Mouse (Mus musculus): ENCODE results near the gene H2-K1. TPM values are rescaled to one million over a fixed set of nuclear protein-coding genes. Genes with fewer than 3 reads are reported as not detected.

Gene H2-K1
- 100 to 1,000 TPM; 493 to 638 (median 583) TPM for total RNA-seq (2022)

DNA sequence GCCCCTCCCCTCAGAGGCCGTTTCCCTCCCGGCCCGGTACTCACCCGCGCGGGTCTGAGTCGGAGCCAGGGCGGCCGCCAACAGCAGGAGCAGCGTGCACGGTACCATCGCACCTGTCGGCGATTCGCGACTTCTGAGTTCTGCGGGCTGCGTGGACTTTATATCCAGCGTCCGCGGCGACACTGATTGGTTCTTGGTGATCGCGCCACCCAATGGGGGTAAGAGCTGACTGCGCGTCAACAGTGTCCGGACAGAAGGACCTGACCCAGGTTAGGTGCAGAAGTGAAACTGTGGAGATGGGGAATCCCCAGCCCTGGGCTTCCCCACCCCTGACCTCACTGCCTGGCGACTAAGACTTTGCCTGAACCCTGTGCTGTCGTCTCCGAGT is at the start of gene H2-K1:
TSS of gene H2-K1 (minus strand) at position 198 of the 388 bp plus-strand sequence.
- DNase-seq = peak; percentile 95

DNA sequence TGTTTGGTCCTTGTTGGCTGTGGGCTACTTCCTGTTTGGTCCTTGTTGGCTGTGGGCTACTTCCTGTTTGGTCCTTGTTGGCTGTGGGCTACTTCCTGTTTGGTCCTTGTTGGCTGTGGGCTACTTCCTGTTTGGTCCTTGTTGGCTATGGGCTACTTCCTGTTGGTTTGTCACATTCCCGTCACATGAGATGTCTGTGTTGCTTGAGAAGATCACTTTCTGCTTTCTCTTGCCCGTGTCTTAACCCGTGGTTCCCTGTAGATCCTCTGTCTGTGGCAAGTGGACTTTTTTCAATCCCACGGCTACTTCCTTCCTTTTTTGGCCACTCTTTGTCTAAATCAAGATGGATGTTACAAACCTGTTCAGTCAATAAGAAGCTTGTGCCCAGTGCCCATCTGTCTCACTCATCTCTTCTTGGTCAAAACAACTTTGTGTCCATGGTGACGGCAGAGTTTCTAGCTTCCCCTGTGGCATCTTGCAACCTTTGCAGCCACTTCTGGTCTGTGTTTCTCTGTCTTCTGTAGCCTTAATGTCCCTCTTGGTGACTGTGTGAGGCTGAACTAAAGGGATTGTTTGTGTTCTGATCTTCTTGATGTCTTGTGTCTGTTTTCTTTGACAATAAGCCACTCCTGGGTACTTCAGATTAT is 47.4 kb upstream of the H2-K1 start:
- DNase-seq = no peak

DNA sequence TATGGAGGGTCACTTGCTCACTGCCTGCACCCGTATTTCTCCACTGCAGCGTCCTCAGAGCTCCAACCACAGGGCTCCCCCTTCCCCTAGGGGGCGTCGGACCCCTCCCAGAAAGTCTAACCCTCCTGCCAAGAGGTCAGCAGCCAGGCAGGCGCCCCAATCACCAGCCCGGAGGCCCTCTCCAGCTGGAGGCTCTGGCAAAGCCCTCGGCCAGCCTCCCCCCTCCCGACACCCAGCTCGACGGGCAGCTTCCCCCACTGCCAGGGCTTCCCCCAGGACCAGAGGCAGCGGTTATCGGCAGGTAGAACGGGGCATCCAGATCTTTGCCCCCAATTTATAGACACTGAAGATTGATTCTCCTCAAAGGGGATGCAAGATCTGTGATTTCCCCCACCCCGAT is 45.8 kb upstream of the H2-K1 start:
- no peak for DNase-seq

DNA sequence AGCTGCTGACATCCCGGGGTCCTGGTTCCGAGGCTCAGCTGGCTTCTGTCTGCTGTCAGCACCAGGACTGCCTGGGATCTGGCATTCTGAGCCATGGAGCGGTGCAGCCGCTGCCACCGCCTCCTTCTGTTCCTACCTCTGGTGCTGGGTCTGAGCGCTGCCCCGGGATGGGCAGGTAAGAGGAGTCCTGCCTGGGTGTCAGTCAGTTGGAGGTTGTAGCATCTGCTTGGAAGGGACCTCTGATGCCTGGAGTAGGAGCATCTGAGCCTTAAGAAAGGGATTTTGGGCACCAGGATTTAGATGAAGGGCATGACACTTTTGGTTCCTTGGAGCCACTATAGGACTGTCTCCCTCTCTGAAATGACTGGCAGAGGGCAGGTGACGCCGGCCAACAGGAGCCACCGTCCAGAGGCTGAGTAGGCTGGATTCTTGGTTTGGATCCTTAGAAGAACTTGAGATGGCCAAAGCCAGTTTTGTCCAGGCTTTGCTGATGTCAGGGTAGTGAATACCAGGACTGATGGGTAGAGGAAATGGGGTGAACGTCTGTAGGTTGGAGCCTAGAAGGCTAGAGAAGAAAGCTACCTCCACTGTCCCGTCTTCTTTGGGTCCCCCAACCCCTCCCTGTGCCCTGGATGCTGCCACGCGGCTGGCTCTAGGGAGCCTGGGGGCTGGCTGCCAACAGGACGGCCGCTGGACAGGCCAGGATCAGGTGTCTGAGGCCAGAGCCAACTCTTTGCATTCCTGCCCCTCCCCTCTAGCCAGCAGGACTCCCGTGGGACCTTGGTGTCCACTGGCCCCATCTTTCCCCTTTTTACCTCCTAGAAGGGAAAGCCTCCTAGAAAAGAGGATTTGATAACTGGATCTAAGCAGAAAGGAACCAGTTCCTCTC is 39.7 kb upstream of the H2-K1 start:
- peak; percentile 11 for DNase-seq

DNA sequence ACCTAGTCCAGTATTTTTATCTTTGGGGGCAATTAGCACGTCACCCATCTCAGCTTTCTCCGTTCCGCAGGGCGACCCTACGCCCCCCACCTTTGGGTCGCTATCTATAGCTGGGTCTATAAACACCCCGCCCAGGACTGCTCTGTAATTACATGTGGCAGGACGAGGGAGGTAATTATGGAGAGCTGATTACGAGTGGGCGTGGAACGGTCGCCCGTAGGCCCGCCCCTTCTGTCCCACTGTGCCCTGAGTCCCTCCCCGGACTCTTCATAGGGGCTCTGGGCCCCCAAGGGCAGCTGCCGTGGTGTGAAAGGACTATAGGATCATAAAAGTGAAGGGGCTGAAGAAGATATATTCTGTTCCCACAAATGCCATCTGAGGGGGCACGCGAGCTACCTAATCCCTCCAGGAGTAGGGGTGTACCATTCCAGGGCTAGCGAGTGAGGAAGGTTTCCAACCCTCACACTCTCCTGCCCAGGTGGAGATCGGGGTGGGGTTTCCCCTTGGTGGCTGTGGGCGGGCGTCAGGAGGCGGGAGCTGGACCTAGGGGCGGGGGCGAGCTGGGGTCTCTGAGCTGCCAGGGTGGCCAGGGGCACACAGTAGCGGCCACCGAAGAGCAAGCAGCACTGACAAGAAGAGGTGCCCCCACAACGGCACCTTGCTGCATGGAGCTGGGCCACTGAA is 38.9 kb upstream of the H2-K1 start, which contains the start of gene Col11a2:
TSS of gene Col11a2 (plus strand) at position 560 of the 684 bp plus-strand sequence.
- DNase-seq = no peak

DNA sequence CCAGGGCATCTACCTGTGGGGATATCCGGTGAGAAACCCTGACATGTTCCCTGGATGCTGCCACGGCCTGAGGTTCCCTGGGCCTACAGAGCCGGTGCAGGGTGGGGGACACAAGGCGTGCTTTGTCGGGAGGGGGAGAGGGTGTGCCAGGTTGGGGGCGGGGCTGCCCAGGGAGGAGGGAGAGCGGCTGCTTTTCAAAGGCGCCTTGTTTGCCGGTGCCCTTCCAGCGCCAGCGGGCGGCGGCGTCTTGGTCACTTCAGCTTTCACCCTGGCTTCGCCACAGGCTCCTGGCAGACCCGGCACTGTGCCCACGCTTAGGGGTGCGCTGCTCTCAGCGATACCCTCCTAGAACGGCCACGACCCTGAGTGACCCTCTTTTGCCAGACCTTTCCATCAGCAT is 38.3 kb upstream of the H2-K1 start:
- no peak for DNase-seq

DNA sequence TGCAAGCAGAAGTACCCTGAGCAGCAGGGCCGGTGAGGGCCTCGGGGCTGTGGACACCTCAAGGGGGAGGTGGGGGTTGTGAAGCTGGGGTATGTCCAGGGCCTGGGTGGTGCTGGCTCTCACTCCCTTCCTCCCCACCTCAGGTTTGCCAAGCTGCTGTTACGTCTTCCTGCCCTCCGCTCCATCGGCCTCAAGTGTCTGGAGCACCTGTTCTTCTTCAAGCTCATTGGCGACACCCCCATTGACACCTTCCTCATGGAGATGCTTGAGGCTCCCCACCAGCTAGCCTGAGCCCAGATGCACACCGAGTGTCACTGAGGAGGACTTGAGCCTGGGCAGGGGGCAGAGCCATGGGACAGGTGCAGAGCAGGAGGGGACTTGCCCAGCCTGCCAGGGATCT is 37.1 kb upstream of the H2-K1 start:
- DNase-seq = no peak

DNA sequence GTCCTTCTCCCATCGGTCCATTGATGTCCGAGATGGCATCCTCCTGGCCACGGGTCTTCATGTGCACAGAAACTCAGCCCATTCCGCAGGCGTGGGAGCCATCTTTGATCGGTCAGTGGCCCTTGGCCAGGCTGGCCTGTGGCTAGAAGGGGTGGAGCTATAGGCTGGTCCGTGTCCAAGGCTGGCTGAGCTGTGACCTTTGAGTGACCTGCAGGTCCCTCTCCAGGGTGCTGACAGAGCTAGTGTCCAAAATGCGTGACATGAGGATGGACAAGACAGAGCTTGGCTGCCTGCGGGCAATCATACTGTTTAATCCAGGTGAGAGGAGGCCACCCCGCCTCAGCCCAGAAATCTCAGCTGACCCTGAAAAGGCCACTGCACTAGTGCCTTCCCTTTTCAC is 36.5 kb upstream of the H2-K1 start:
- no peak for DNase-seq

DNA sequence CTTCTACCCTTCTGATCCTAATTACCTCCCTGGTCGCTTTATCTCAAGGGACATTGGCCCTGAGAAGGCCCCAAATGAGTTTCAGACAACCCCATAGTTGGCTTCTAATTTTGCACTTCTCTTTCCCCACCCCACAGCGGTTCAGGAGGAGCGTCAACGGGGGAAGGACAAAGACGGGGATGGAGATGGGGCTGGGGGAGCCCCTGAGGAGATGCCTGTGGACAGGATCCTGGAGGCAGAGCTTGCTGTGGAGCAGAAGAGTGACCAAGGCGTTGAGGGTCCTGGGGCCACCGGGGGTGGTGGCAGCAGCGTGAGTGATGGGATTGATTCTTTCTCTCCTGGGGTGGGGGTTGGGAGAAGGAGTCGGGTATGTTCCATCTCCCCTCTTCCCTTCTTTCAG is 35.4 kb upstream of the H2-K1 start:
- no peak for DNase-seq

DNA sequence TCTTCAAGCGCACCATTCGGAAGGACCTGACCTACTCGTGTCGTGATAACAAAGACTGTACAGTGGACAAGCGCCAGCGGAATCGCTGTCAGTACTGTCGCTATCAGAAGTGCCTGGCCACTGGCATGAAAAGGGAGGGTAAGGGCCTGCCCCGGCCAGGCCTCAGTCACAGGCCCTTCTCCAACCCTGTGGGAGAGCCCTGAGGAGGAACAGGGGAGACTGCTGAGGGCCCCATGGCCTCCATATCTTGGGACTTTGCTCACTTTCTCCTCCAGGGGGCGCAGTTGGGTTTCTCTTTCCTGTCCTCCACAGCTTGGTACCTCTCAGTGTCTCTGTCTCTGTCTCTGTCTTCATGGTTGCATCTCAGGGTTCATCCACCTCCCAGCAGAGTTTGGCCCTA is 33.9 kb upstream of the H2-K1 start:
- DNase-seq = no peak

DNA sequence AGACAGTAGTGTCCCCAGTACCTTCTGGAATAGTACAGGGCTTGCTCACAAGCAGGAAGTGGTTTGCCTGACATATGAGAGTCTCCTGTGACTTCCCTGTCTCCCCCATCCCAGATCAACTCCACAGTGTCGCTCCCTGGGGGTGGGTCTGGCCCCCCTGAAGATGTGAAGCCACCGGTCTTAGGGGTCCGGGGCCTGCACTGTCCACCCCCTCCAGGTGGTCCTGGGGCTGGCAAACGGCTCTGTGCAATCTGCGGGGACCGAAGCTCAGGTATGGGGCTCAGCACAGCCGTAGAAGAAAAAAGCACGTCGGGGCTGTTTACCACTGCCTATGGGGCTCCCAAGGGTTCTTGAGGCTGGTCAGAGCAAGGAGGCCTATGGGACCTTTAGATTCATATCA is 33.3 kb upstream of the H2-K1 start:
- DNase-seq = no peak

DNA sequence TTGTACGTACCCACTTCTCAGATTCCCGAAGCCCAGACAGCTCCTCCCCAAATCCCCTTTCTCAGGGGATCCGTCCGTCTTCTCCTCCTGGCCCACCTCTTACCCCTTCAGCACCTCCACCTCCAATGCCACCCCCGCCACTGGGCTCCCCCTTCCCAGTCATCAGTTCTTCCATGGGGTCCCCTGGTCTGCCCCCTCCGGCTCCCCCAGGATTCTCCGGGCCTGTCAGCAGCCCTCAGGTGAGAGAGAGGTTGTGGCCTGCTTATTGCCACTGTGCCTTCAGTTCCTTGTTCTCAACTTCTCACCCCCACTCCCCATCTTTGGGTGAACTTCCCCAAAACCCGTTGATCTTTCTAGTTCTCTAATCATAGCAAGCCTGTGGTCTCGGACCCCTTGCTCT is 32.7 kb upstream of the H2-K1 start:
- DNase-seq = no peak

DNA sequence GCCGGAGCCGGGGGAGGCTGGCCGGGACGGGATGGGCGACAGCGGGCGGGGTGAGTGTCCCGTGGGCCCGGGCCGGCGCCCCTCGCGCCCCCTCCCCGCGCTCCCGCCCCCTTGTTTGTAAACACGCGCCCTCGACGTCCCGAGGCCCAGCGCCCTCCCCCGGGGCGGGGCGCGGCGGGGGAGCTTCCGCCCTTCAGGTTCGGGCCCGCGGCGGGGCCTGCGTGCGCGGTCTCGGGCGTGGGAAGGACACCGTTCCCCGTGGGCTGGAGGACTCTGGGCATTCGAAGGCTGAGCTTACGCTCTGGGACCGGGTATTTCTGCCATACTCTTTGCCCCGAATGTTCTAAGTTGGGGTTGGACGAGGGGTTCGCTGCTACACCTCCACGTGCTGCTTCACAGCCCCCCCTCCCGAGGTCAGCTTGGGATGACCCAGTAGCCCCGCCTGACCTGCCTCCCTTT is 32.1 kb upstream of the H2-K1 start:
- DNase-seq = no peak

DNA sequence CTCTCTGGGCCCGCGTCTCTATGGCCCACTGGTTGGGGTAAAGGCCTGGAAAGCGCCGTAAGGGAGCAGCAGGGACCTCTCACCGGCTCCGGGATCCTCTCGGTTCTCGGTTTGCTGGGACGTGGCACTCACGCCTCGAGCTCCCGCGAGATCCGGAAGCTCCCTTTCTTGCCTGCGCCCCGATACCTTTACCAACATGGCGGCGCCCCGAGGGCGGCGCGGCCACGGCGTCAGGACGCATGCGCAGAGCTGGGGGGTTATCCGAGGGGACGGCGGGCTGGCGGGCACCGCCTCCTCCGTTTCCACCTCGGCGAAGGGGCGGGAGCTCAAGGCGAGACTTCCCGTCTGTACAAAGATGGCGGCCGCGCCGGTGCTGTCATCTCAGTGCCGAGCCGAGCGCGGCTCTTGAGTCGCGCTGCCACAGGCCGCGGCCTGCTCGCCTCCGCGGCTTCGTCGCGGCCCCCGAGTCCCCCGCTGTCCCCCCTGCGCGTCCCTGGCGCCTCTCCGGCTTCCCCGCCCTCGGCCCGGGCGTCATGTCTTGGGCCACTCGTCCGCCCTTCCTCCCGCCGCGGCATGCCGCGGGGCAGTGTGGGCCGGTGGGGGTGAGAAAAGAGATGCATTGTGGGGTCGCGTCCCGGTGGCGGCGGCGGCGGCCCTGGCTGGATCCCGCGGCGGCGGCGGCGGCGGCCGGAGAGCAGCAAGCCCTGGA is 31.5 kb upstream of the H2-K1 start, which contains the start of the genes Slc39a7 and Rxrb:
TSS of gene Slc39a7 (minus strand) at position 218 of the 709 bp plus-strand sequence.
TSS of gene Rxrb (plus strand) at position 348 of the 709 bp plus-strand sequence.
- peak; percentile 97 for DNase-seq

DNA sequence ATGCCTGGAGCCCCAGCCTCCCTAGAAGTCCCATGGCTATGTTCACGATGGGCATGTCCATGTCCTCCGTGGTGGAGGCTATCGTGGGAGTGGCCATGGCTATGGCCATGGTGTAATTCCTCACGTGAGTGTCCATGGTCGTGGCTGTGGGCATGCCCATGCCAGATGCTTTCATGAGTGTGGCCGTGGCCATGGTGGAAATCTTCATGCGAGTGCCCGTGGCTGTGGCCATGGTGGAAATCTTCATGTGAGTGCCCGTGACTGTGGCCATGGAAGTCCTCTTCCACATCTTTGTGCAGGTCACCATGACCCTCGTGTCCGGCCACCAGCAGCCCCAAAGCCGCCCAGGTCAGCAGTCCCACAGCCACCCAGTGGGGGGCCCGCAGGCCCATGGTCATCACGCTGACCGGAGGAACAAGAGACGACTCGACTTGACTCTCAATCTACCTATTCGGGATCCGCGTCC is 30.7 kb upstream of the H2-K1 start:
- no peak for DNase-seq

DNA sequence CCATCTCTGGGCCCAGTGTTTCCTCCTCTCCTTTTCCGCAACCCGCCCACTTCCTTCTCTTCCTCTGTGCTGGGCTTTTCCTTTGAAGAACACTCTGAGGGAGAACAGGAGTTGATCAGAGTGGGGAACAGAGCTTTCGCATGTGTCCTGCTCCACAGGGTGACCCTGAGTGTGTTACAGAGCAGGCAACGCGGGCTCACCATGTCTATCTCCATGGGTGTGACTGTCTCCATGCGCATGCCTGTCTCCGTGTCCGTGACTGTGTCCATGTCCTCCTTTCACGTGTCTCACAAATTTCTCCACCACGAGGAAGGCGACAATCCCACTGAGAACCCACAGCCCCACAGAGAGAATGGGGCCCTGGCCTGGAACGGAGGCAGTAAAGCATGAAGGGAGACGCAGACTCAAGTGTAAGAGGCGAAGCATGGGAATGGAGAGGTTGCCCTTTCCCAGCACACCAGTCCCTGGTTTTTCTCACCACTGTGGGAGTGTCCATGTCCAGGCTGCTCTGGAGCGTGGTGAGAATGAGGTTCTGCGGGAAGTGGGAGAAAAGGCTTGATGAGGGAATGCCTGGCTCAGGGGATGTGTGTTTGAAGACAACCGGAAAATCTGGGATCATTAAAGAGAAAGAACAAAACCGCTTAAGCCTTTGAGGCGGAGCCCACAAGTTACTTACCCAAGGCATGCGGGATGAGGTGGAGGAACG is 29.9 kb upstream of the H2-K1 start:
- DNase-seq = peak; percentile 24

DNA sequence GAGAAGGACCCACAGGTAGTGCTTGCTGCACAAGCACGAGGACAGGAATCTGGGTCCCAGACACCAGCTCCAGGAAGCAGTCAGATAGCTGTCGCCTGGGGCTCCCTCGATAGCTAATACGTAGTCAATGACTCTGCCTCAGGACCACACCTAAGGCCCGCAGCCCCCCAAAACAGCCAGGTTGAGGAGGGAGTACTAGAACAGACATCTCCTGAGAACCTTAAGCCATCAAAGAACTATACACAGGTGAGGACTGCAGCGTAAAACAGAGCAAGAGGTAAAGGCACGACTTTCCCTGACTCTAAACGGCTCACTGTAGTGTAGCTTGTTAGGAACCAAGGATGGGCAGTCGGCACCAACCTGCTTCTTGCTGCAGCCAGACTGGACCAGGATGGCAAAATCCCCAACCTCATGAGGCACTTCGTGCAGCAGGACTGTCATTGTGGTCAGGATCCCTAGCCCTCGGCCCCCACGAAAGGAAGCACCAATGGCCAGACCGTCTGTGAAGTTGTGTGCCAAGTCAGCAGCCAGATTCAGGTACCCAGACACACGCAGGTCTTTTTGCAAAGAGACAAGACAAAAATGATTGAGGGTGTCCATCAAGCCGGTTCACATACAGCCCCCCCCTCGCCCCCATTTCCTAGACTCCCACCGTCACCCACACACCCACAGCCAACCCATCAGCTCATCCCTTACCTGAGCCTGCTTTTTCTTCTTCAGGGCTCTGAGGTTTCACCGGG is 29.2 kb upstream of the H2-K1 start:
- no peak for DNase-seq

DNA sequence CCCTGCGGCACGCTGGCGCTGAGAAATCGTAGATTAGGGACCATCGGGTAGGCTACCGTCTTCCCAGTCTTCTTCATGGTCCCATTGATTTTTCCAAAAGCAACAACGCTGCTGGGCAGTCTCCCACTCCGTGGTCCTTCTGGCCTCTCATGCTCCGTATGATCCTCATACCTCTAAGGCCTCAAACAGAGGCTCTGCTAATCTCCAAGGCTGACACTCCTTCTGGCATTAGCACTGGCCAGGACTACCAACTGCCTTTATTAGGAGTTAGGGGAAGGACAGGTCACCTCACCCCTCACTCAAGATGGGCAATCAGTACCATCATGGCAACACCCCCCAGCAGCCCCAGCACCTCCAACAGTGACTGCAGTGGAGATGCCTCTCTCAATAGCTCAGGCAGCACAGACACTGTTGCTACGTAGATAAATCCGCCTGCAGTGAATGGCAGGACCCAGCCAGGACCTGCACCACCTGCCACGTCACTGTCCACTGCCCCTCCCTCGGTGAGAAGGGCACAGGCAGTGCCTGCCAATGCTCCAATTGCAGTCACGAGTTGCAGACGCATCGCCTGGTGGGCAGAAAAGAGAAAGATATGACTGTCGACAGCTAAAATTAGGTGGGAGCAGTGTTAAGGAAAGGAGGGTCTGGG is 28.5 kb upstream of the H2-K1 start:
- peak; percentile 28 for DNase-seq

DNA sequence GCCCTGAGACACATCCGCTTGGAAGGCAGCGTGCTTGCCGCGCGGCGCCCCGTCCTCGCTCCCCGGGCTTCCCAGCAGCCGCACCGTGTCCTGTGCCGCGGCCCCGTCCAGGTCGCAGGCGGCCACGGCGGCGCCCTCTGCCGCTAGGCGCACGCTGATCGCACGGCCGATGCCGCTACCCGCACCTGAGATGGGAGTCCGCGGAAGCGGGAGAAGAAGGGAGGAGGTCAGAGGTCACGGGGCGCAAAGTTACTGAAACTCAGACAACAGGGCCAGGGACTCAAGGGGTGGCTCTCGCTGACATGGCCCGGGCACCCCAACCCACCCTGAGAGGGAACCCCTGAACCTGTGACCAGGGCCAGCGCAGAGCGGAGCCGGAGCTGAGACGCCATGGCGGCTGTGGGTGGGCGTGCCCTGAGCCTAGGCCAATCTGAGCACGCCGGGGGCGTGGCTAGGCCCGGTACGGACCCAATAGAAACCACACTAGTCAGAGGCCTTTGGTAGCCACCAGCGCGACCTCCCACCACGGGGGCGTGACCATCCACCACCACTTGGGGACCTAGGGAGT is 27.6 kb upstream of the H2-K1 start, which contains the start of gene H2-Ke6:
TSS of gene H2-Ke6 (minus strand) at position 405 of the 568 bp plus-strand sequence.
- peak; percentile 93 for DNase-seq

Data from adrenal gland, adult 8-10 months (tissue).